Mouse (Mus musculus) intestine, embryonic 14.5 days (tissue): ENCODE results near the gene RPS10-NUDT3. TPM values are rescaled to one million over a fixed set of nuclear protein-coding genes. Genes with fewer than 3 reads are reported as not detected.
A peak's percentile ranks its signal among the peaks of the same experiment; 100 is the strongest.
"Not testable (repeated sequence)": the region's sequence is repeated elsewhere in the genome, so short reads cannot be mapped to it uniquely, and the experiment has no call there.

Source experiments
- ATAC-seq: fragments of 200-750 bp; cut with Nextera tagmentation; replicated peaks from 2 replicates; pipeline ENCODE4 v1.8.0; 2017; ENCODE audit warnings: low read depth, moderate number of reproducible peaks, moderate TSS enrichment, moderate library complexity; ENCODE audit not compliant: low FRiP score, low TSS enrichment
- DNase-seq: peaks from one replicate; pipeline ENCODE4 v3.0.0-alpha.2; 2018; ENCODE audit warnings: low spot score
- H3K27ac ChIP-seq: fragments of 300-500 bp; sonication (generic); 2 replicates; pipeline ENCODE4 v1.5.1; 2014; ENCODE audit warnings: low read depth, mild to moderate bottlenecking, control low read depth
- H3K27me3 ChIP-seq: fragments of 300-500 bp; sonication (generic); replicated peaks from 2 replicates; pipeline ENCODE4 v1.6.1; 2014; ENCODE audit warnings: low read length, control low read depth; ENCODE audit not compliant: control insufficient read depth, insufficient read depth
- H3K36me3 ChIP-seq: fragments of 300-500 bp; sonication (generic); 2 replicates; pipeline ENCODE4 v1.6.1; 2014; ENCODE audit warnings: low read length, control low read depth; ENCODE audit not compliant: control insufficient read depth, insufficient read depth
- H3K4me1 ChIP-seq: fragments of 300-500 bp; sonication (generic); replicated peaks from 2 replicates; pipeline ENCODE4 v1.6.1; 2014; ENCODE audit warnings: low read length, control low read depth, mixed read lengths; ENCODE audit not compliant: control insufficient read depth, insufficient read depth
- H3K4me2 ChIP-seq: fragments of 300-500 bp; sonication (generic); 2 replicates; pipeline ENCODE4 v1.6.1; 2014; ENCODE audit warnings: low read length
- H3K4me3 ChIP-seq: fragments of 300-500 bp; sonication (generic); 2 replicates; pipeline ENCODE4 v1.5.1; 2014; ENCODE audit warnings: low read depth, low read length, control low read depth, mixed read lengths
- H3K9ac ChIP-seq: fragments of 300-500 bp; sonication (generic); 2 replicates; pipeline ENCODE4 v1.6.1; 2014; ENCODE audit warnings: mild to moderate bottlenecking, low read length
- H3K9me3 ChIP-seq: fragments of 300-500 bp; sonication (generic); 2 replicates; pipeline ENCODE4 v1.6.1; 2016; ENCODE audit warnings: low read length, control low read depth; ENCODE audit not compliant: control insufficient read depth
- WGBS: fragments of 180-500 bp; shearing (Covaris S2); extraction: QIAGEN DNeasy Blood & Tissue Kit; methylation state at CpG from one replicate; pipeline ENCODE4 v1.1.7; 2014; 5-methylcytosine and 5-hydroxymethylcytosine counted together
- polyA plus RNA-seq: library from polyadenylated mRNA; unstranded; fragments of >200 nt; fragmentation: Nextera tagmentation; extraction: Ambion mirVana; gene quantifications from 2 replicates; pipeline ENCODE4 v1.2.1, GENCODE M21; 2014

The RPS10-NUDT3 gene
- polyA plus RNA-seq, 1 experiment from 2014 or later = not detected

- Histone ChIP-seq H3K9ac (peak within 1 kb of the TSS; percentile 36; the same call in 1 of the 2 replicates), H3K4me3 (peak within 1 kb of the TSS; percentile 98), H3K4me1 (peaks cover 30% of the 10 kb centered on the region), H3K9me3 (no peaks in the 10 kb centered on the region), H3K27ac (peak within 1 kb of the TSS; percentile 86), H3K4me2 (peak within 1 kb of the TSS; percentile 41), H3K27me3 (no peaks in the 10 kb centered on the region), H3K36me3 (peaks cover 29% of the 10 kb centered on the region)
- ATAC-seq = 0 out of 2 replicates have a peak, but pooled peaks have one; percentile 20
- no peak for DNase-seq
- WGBS = 33% methylated on average over 18 of the region's 18 CpGs
Measured at GRCm38 (mm10) chr17:27636132-27637020, 1.4 kb upstream of the RPS10-NUDT3 start, which contains the start of gene Rps10. Gene Rps10 (minus strand): TSS chr17:27636669.

GRCm38 (mm10) chr17:27635575-27635903, 517 bp upstream of the RPS10-NUDT3 start:
- not testable (repeated sequence) for DNase-seq, H3K27me3 ChIP-seq, ATAC-seq, H3K9me3 ChIP-seq
- Histone ChIP-seq H3K4me3 (peak overlapping the region; percentile 98), H3K36me3 (peaks cover 37% of the 10 kb centered on the region), H3K4me1 (peaks cover 30% of the 10 kb centered on the region), H3K9ac (peak overlapping the region; percentile 36; the same call in 1 of the 2 replicates), H3K4me2 (peak overlapping the region; percentile 41), H3K27ac (peak overlapping the region; percentile 86; the same call in 1 of the 2 replicates)
- 33% methylated on average over 9 of the region's 9 CpGs for WGBS

GRCm38 (mm10) chr17:27629249-27630020, 5.6 kb downstream of the RPS10-NUDT3 start:
- no peak overlapping the region for H3K9ac ChIP-seq
- peaks cover 46% of the 10 kb centered on the region for H3K36me3 ChIP-seq
- H3K4me3 ChIP-seq = no peak overlapping the region
- no peak overlapping the region for H3K27ac ChIP-seq
- no peaks in the 10 kb centered on the region for H3K27me3 ChIP-seq
- DNase-seq = peak; percentile 87
- H3K9me3 ChIP-seq = no peaks in the 10 kb centered on the region
- peaks cover 16% of the 10 kb centered on the region for H3K4me1 ChIP-seq
- no peak for ATAC-seq
- WGBS = 67% methylated on average over 2 of the region's 2 CpGs
- no peak overlapping the region for H3K4me2 ChIP-seq

- no peaks in the 10 kb centered on the region for H3K9me3 ChIP-seq
- H3K27ac ChIP-seq = no peak overlapping the region
- ATAC-seq (no peak), DNase-seq (no peak)
- no peak overlapping the region for H3K4me2 ChIP-seq
- H3K9ac ChIP-seq = no peak overlapping the region
- H3K27me3 ChIP-seq = no peaks in the 10 kb centered on the region
- H3K4me1 ChIP-seq = peaks cover 14% of the 10 kb centered on the region
- H3K36me3 ChIP-seq = peaks cover 37% of the 10 kb centered on the region
- 95% methylated on average over 8 of the region's 8 CpGs for WGBS
- H3K4me3 ChIP-seq = no peak overlapping the region
Measured at GRCm38 (mm10) chr17:27628376-27628775, 6.6 kb downstream of the RPS10-NUDT3 start.

- no peak overlapping the region for H3K27ac ChIP-seq
- 43% methylated on average over 5 of the region's 5 CpGs for WGBS
- H3K9me3 ChIP-seq = no peaks in the 10 kb centered on the region
- H3K27me3 ChIP-seq = no peaks in the 10 kb centered on the region
- H3K4me3 ChIP-seq = no peak overlapping the region
- peaks cover 10% of the 10 kb centered on the region for H3K4me1 ChIP-seq
- DNase-seq (no peak), ATAC-seq (no peak)
- H3K4me2 ChIP-seq = no peak overlapping the region
- H3K9ac ChIP-seq = no peak overlapping the region
- peaks cover 28% of the 10 kb centered on the region for H3K36me3 ChIP-seq
Measured at GRCm38 (mm10) chr17:27627451-27627850, 7.6 kb downstream of the RPS10-NUDT3 start.

GRCm38 (mm10) chr17:27626681-27627080, 8.3 kb downstream of the RPS10-NUDT3 start:
- Histone ChIP-seq H3K9me3 (no peaks in the 10 kb centered on the region), H3K4me1 (peaks cover 5% of the 10 kb centered on the region), H3K9ac (no peak overlapping the region), H3K27ac (no peak overlapping the region), H3K4me3 (no peak overlapping the region), H3K4me2 (no peak overlapping the region), H3K27me3 (no peaks in the 10 kb centered on the region), H3K36me3 (peaks cover 21% of the 10 kb centered on the region)
- DNase-seq = no peak
- ATAC-seq = no peak
- WGBS = 23% methylated on average over 5 of the region's 5 CpGs

GRCm38 (mm10) chr17:27625455-27626251, 9.4 kb downstream of the RPS10-NUDT3 start:
- Histone ChIP-seq H3K27ac (no peak overlapping the region), H3K9ac (no peak overlapping the region), H3K4me2 (no peak overlapping the region), H3K36me3 (peaks cover 10% of the 10 kb centered on the region), H3K27me3 (no peaks in the 10 kb centered on the region), H3K4me1 (peaks cover 12% of the 10 kb centered on the region), H3K9me3 (no peaks in the 10 kb centered on the region), H3K4me3 (no peak overlapping the region)
- ATAC-seq = no peak
- WGBS = 41% methylated on average over 7 of the region's 7 CpGs
- DNase-seq = no peak
